Comparison of ENCODE assay signal across 8 mouse cellular contexts in the genomic region with DNA sequence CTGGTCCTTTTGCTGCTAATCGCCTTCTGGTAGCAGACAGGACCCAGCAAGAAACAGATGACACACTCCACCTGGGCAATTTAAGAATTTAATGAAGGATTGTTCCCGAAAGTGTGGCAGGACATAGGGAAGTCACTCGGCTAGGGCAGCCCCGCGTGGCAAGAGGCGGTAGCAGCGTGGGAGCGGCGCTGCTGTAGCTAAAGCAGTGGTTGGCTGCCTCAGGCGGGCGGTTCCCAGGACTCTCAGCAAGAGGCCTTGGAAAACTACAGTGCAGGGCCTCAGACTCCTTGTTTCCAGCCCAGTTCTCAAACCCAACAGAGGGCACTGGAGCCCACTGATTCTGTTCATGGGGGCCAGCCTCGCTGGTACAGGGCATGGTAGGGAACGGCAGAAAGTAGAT.
DNase-seq lines count a peak whose midpoint lies in the region; ATAC-seq and TF ChIP-seq lines count a peak whose summit lies in the region.

No protein-coding gene starts in this region.

- in situ Hi-C loops in ES-E14 (cut with MboI; ENCODE audit: low sequenced_read_pairs in 2 of 2, unreplicated experiment in 2 of 2): loop anchor here in 1 of 2 experiments (25.0 kb wide), 1 partner anchor 295 kb away; no protein-coding TSS in a partner anchor

- H3K4me1 ChIP-seq in ES-E14 (ENCODE audit: control insufficient read depth in 2 of 2, insufficient read depth in 2 of 2, low read length in 2 of 2, poor library complexity in 1 of 2): no peaks in the 10 kb centered on the region
- H3K4me1 ChIP-seq in heart, embryonic 13.5 days: no peaks in the 10 kb centered on the region; the same call in 1 of the 2 replicates
- no peaks in the 10 kb centered on the region for H3K4me1 ChIP-seq in kidney, embryonic 16.5 days (ENCODE audit: insufficient read depth, low read length)

- peak overlapping the region; percentile 63 for H3K4me2 ChIP-seq in heart, embryonic 13.5 days
- peak overlapping the region; percentile 47 for H3K4me2 ChIP-seq in kidney, embryonic 16.5 days (replicated peaks; ENCODE audit: low read depth, low read length)

- 22% methylated on average over 13 of the region's 13 CpGs for WGBS in heart, embryonic 13.5 days
- 27% methylated on average over 13 of the region's 13 CpGs for WGBS in kidney, embryonic 16.5 days

- no peaks in the 10 kb centered on the region for H3K9me3 ChIP-seq in ES-E14 (ENCODE audit: control insufficient read depth, insufficient read depth, low read depth, low read length)
- H3K9me3 ChIP-seq in heart, embryonic 13.5 days: no peaks in the 10 kb centered on the region
- H3K9me3 ChIP-seq in kidney, embryonic 16.5 days (ENCODE audit: low read length): no peaks in the 10 kb centered on the region

- no peaks in the 10 kb centered on the region for H3K36me3 ChIP-seq in ES-E14 (ENCODE audit: control insufficient read depth, insufficient read depth, low read length, poor library complexity, severe bottlenecking)
- no peaks in the 10 kb centered on the region for H3K36me3 ChIP-seq in heart, embryonic 13.5 days
- H3K36me3 ChIP-seq in kidney, embryonic 16.5 days (ENCODE audit: insufficient read depth, low read length): no peaks in the 10 kb centered on the region

- H3K27ac ChIP-seq in ES-E14 (ENCODE audit: insufficient read depth, low read depth, low read length, poor library complexity, severe bottlenecking): no peak overlapping the region
- H3K27ac ChIP-seq in heart, embryonic 13.5 days (replicated peaks): peak overlapping the region; percentile 12; the same call in 1 of the 2 replicates
- no peak overlapping the region for H3K27ac ChIP-seq in kidney, embryonic 16.5 days (ENCODE audit: low read length)

- intact Hi-C loops in left cerebral cortex, postnatal 25 days (cut with DNase I): no loop called here

- ATAC-seq in heart, embryonic 13.5 days (ENCODE audit: extremely low read depth, insufficient number of reproducible peaks, low FRiP score, low TSS enrichment): no peak
- ATAC-seq in kidney, embryonic 16.5 days (ENCODE audit: low FRiP score, low TSS enrichment): peak; percentile 76; the same call in 1 of the 2 replicates

- H3K27me3 ChIP-seq in heart, embryonic 13.5 days (replicated peaks): no peaks in the 10 kb centered on the region; the same call in 1 of the 2 replicates
- H3K27me3 ChIP-seq in kidney, embryonic 16.5 days (ENCODE audit: insufficient read depth, low read length): peaks cover 2% of the 10 kb centered on the region; the same call in 1 of the 2 replicates

- peak overlapping the region; percentile 31 to 54 for H3K4me3 ChIP-seq in ES-E14 (ENCODE audit: insufficient read depth in 1 of 2, low read depth in 1 of 2, low read length in 2 of 2, poor library complexity in 1 of 2, severe bottlenecking in 1 of 2)
- peak overlapping the region; percentile 43 for H3K4me3 ChIP-seq in heart, embryonic 13.5 days
- peak overlapping the region; percentile 24 for H3K4me3 ChIP-seq in kidney, embryonic 16.5 days (ENCODE audit: low read length)

- DNase-seq in ES-E14 (ENCODE audit: low read depth, low spot score): no peak
- peak; percentile 55 for DNase-seq in adrenal gland, postnatal 25 days
- DNase-seq in lung, postnatal 36 days: peak; percentile 61
- DNase-seq in testis, postnatal 14 days (ENCODE audit: low spot score): peak; percentile 53
- no peak for DNase-seq in left cerebral cortex, postnatal 25 days (ENCODE audit: low spot score in 2 of 2)
- DNase-seq in yolk sac, embryonic 10.5 days (ENCODE audit: low spot score): no peak

- no peak overlapping the region for H3K9ac ChIP-seq in ES-E14 (ENCODE audit: insufficient read depth, low read depth, low read length, poor library complexity, severe bottlenecking)
- H3K9ac ChIP-seq in heart, embryonic 13.5 days: peak overlapping the region; percentile 1; the same call in 1 of the 2 replicates
- H3K9ac ChIP-seq in kidney, embryonic 16.5 days (replicated peaks; ENCODE audit: low read length): 0 out of 2 replicates have a peak overlapping the region, but pooled peaks have one; percentile 2

TF ChIP-seq in ES-E14, 5 proteins besides CTCF, POLR2A, EP300 and RAD21:
- TF ChIP-seq HCFC1 (IDR thresholded peaks at IDR 0.05; ENCODE audit: borderline replicate concordance, insufficient read depth, low read length): no peak
- no peak for TF ChIP-seq CHD2 (IDR thresholded peaks at IDR 0.05; ENCODE audit: low read depth, low read length)
- TF ChIP-seq ZC3H11A (IDR thresholded peaks at IDR 0.05; ENCODE audit: borderline replicate concordance, low read depth, low read length): no peak
- no peak for TF ChIP-seq ZNF384 (IDR thresholded peaks at IDR 0.05; ENCODE audit: low read depth, low read length)
- TF ChIP-seq MAFK (IDR thresholded peaks at IDR 0.05; ENCODE audit: insufficient read depth, low read depth, low read length): no peak

Comparison
In these comparisons a context has a peak if more than half of its experiments do, and no peak if none do; other contexts are left out.
1. DNase-seq: peak in adrenal gland, postnatal 25 days (single experiment), lung, postnatal 36 days (single experiment) and testis, postnatal 14 days (single experiment); none in ES-E14 (single experiment), left cerebral cortex, postnatal 25 days (0 of 2) and yolk sac, embryonic 10.5 days (single experiment).
2. Peak in every context shown above with its lines, with median percentiles within 50 percentile points of each other: H3K4me3 ChIP-seq.